Mouse (Mus musculus) stomach, postnatal 0 days (tissue): ENCODE measurements around the gene Ccdc3.

Experiments
- CTCF ChIP-seq: IDR thresholded peaks from 2 replicates; pipeline ENCODE4 v1.5.1; 2016; ENCODE audit warnings: antibody characterized with exemption, low read depth, mild to moderate bottlenecking, moderate library complexity
- EP300 ChIP-seq: optimal IDR thresholded peaks from 2 replicates; pipeline ENCODE3; 2016; ENCODE audit warnings: antibody characterized with exemption

DNA sequence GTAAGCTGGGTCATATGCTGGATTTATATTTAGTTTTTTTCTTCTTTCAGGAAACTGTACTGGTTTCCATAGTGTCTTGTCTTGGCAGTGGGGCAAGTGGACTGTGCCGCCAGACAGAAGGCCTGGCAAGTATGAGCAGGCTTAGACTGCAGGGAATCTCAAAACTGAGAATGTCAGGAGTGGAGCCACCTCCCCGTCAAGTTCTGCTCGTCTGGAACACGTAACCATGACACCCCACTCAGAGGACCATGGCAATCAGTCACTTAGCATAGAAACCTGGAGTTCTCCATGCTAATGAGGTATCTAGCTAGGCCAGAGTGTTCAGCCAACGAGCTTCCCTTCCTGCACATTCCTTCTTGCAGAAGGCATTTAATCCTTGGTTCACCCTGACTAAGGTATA lies 10.2 kb upstream of the Ccdc3 start:
- no peak for TF ChIP-seq EP300
- no peak for TF ChIP-seq CTCF
